Mouse (Mus musculus) heart, embryonic 13.5 days (tissue): ENCODE measurements around the gene Mfsd14a. TPM values are rescaled to one million over a fixed set of nuclear protein-coding genes. Genes with fewer than 3 reads are reported as not detected.
"Not testable (repeated sequence)": the region's sequence is repeated elsewhere in the genome, so short reads cannot be mapped to it uniquely, and the experiment has no call there.

Source experiments
- ATAC-seq: fragments of 200-750 bp; cut with Nextera tagmentation; 2 replicates; pipeline ENCODE4 v1.8.0; 2017; ENCODE audit warnings: moderate TSS enrichment; ENCODE audit not compliant: insufficient number of reproducible peaks, low FRiP score, low TSS enrichment; ENCODE audit errors: extremely low read depth
- H3K27ac ChIP-seq: fragments of 300-500 bp; sonication (generic); replicated peaks from 2 replicates; pipeline ENCODE4 v1.5.1; 2015; ENCODE audit warnings: moderate library complexity, mild to moderate bottlenecking, inconsistent platforms
- H3K27me3 ChIP-seq: fragments of 300-500 bp; sonication (generic); replicated peaks from 2 replicates; pipeline ENCODE4 v1.6.1; 2015; ENCODE audit warnings: mild to moderate bottlenecking, inconsistent platforms
- H3K36me3 ChIP-seq: fragments of 300-500 bp; sonication (generic); 2 replicates; pipeline ENCODE4 v1.6.1; 2015; ENCODE audit warnings: mild to moderate bottlenecking, inconsistent platforms
- H3K4me1 ChIP-seq: fragments of 300-500 bp; sonication (generic); 2 replicates; pipeline ENCODE4 v1.6.1; 2015; ENCODE audit warnings: inconsistent platforms
- H3K4me2 ChIP-seq: fragments of 300-500 bp; sonication (generic); 2 replicates; pipeline ENCODE4 v1.6.1; 2015; ENCODE audit warnings: inconsistent platforms, mild to moderate bottlenecking, moderate library complexity
- H3K4me3 ChIP-seq: fragments of 300-500 bp; sonication (generic); 2 replicates; pipeline ENCODE4 v1.5.1; 2015; ENCODE audit warnings: moderate library complexity, mild to moderate bottlenecking, inconsistent platforms
- H3K9ac ChIP-seq: fragments of 300-500 bp; sonication (generic); 2 replicates; pipeline ENCODE4 v1.6.1; 2015; ENCODE audit warnings: inconsistent platforms, mild to moderate bottlenecking, moderate library complexity
- H3K9me3 ChIP-seq: fragments of 300-500 bp; sonication (generic); 2 replicates; pipeline ENCODE4 v1.6.1; 2016; ENCODE audit warnings: inconsistent platforms
- WGBS: fragments of 180-500 bp; shearing (Covaris S2); methylation state at CpG from one replicate; pipeline ENCODE4 v1.1.7; 2015; ENCODE audit warnings: mixed read lengths; 5-methylcytosine and 5-hydroxymethylcytosine counted together
- polyA plus RNA-seq: library from polyadenylated mRNA; unstranded; fragments of >200 nt; fragmentation: Nextera tagmentation; extraction: Ambion mirVana; gene quantifications from 2 replicates; pipeline ENCODE4 v1.2.1, GENCODE M21; 2015

Gene Mfsd14a
- polyA plus RNA-seq, 1 experiment from 2014 or later, result 49.7 TPM

GRCm38 (mm10) chr3:116681160-116681559 lies 18.7 kb upstream of the Mfsd14a start, which contains the start of gene Gm43191:
TSS of gene Gm43191 (minus strand) at chr3:116681260.
- no peaks in the 10 kb centered on the region for H3K27me3 ChIP-seq
- no peak within 1 kb of the TSS for H3K4me2 ChIP-seq

GRCm38 (mm10) chr3:116664281-116664680 lies 1.8 kb upstream of the Mfsd14a start:
- not testable (repeated sequence) for H3K9me3 ChIP-seq, H3K27ac ChIP-seq, ATAC-seq, H3K4me3 ChIP-seq, H3K27me3 ChIP-seq, H3K4me2 ChIP-seq, H3K9ac ChIP-seq
- Histone ChIP-seq H3K36me3 (peaks cover 17% of the 10 kb centered on the region), H3K4me1 (peaks cover 32% of the 10 kb centered on the region)
- WGBS, result 90% methylated on average over 9 of the region's 9 CpGs

More at GRCm38 (mm10) chr3:116681160-116681559, 18.7 kb upstream of the Mfsd14a start, which contains the start of gene Gm43191:
- Histone ChIP-seq H3K9me3 (no peaks in the 10 kb centered on the region), H3K4me1 (no peaks in the 10 kb centered on the region), H3K27ac (no peak within 1 kb of the TSS), H3K4me3 (no peak within 1 kb of the TSS), H3K9ac (no peak within 1 kb of the TSS), H3K36me3 (peaks cover 53% of the 10 kb centered on the region)
- 93% methylated on average over 1 of the region's 1 CpGs for WGBS
- ATAC-seq, result no peak

GRCm38 (mm10) chr3:116661870-116662414 lies 535 bp downstream of the Mfsd14a start:
- H3K9me3 ChIP-seq, result no peaks in the 10 kb centered on the region
- H3K27me3 ChIP-seq, result no peaks in the 10 kb centered on the region
- H3K4me1 ChIP-seq, result peaks cover 53% of the 10 kb centered on the region
- no peaks in the 10 kb centered on the region for H3K36me3 ChIP-seq
- peak; percentile 75 for ATAC-seq
- H3K9ac ChIP-seq, result peak overlapping the region; percentile 99
- H3K27ac ChIP-seq, result peak overlapping the region; percentile 96
- H3K4me3 ChIP-seq, result peak overlapping the region; percentile 87
- H3K4me2 ChIP-seq, result peak overlapping the region; percentile 78
- under 1% methylated on average over 63 of the region's 68 CpGs for WGBS

- Histone ChIP-seq H3K9me3 (no peaks in the 10 kb centered on the region), H3K4me3 (peak overlapping the region; percentile 87), H3K36me3 (no peaks in the 10 kb centered on the region), H3K27ac (peak overlapping the region; percentile 96), H3K9ac (peak overlapping the region; percentile 99), H3K27me3 (no peaks in the 10 kb centered on the region), H3K4me1 (peaks cover 58% of the 10 kb centered on the region), H3K4me2 (peak overlapping the region; percentile 78)
- no peak for ATAC-seq
- WGBS, result 5% methylated on average over 16 of the region's 16 CpGs
Observed at GRCm38 (mm10) chr3:116661288-116661869, 1.1 kb downstream of the Mfsd14a start.

- peak overlapping the region; percentile 78 for H3K4me2 ChIP-seq
- no peak for ATAC-seq
- H3K9ac ChIP-seq, result peak overlapping the region; percentile 99; the same call in 1 of the 2 replicates
- no peaks in the 10 kb centered on the region for H3K27me3 ChIP-seq
- H3K4me3 ChIP-seq, result peak overlapping the region; percentile 11; the same call in 1 of the 2 replicates
- no peak overlapping the region for H3K27ac ChIP-seq
- no peaks in the 10 kb centered on the region for H3K9me3 ChIP-seq
- H3K36me3 ChIP-seq, result no peaks in the 10 kb centered on the region
- H3K4me1 ChIP-seq, result peaks cover 67% of the 10 kb centered on the region
- WGBS, result 69% methylated on average over 13 of the region's 13 CpGs
Observed at GRCm38 (mm10) chr3:116659856-116660430, 2.5 kb downstream of the Mfsd14a start.

GRCm38 (mm10) chr3:116658928-116659565 lies 3.4 kb downstream of the Mfsd14a start:
- WGBS, result 81% methylated on average over 15 of the region's 15 CpGs
- Histone ChIP-seq H3K9ac (no peak overlapping the region), H3K36me3 (no peaks in the 10 kb centered on the region), H3K4me3 (no peak overlapping the region), H3K27ac (no peak overlapping the region), H3K4me1 (peaks cover 70% of the 10 kb centered on the region), H3K27me3 (no peaks in the 10 kb centered on the region), H3K4me2 (no peak overlapping the region), H3K9me3 (no peaks in the 10 kb centered on the region)
- ATAC-seq, result no peak

- no peaks in the 10 kb centered on the region for H3K27me3 ChIP-seq
- H3K9ac ChIP-seq, result no peak overlapping the region
- ATAC-seq, result no peak
- no peak overlapping the region for H3K4me3 ChIP-seq
- WGBS, result 73% methylated on average over 7 of the region's 7 CpGs
- H3K9me3 ChIP-seq, result no peaks in the 10 kb centered on the region
- peaks cover 82% of the 10 kb centered on the region for H3K4me1 ChIP-seq
- H3K4me2 ChIP-seq, result no peak overlapping the region
- no peaks in the 10 kb centered on the region for H3K36me3 ChIP-seq
- H3K27ac ChIP-seq, result 0 out of 2 replicates have a peak overlapping the region, but pooled peaks have one; percentile 15
Observed at GRCm38 (mm10) chr3:116656184-116656965, 6.1 kb downstream of the Mfsd14a start.

GRCm38 (mm10) chr3:116654051-116654450 lies 8.4 kb downstream of the Mfsd14a start:
- not testable (repeated sequence) for H3K9me3 ChIP-seq, H3K27me3 ChIP-seq, H3K27ac ChIP-seq, H3K9ac ChIP-seq, H3K4me2 ChIP-seq, ATAC-seq, H3K4me3 ChIP-seq
- H3K36me3 ChIP-seq, result peaks cover 13% of the 10 kb centered on the region
- 93% methylated on average over 11 of the region's 11 CpGs for WGBS
- peaks cover 63% of the 10 kb centered on the region for H3K4me1 ChIP-seq

- peaks cover 20% of the 10 kb centered on the region for H3K36me3 ChIP-seq
- 49% methylated on average over 5 of the region's 5 CpGs for WGBS
- no peak overlapping the region; the same call in 1 of the 2 replicates for H3K9ac ChIP-seq
- no peaks in the 10 kb centered on the region for H3K27me3 ChIP-seq
- H3K9me3 ChIP-seq, result no peaks in the 10 kb centered on the region
- ATAC-seq, result no peak
- H3K4me2 ChIP-seq, result no peak overlapping the region
- H3K27ac ChIP-seq, result no peak overlapping the region
- H3K4me3 ChIP-seq, result no peak overlapping the region
- H3K4me1 ChIP-seq, result peaks cover 59% of the 10 kb centered on the region
Observed at GRCm38 (mm10) chr3:116653278-116653945, 9.1 kb downstream of the Mfsd14a start.

- WGBS, result 48% methylated on average over 3 of the region's 3 CpGs
- H3K9ac ChIP-seq, result no peak overlapping the region
- ATAC-seq, result no peak
- peaks cover 27% of the 10 kb centered on the region for H3K36me3 ChIP-seq
- no peak overlapping the region for H3K4me2 ChIP-seq
- H3K9me3 ChIP-seq, result no peaks in the 10 kb centered on the region
- no peak overlapping the region for H3K27ac ChIP-seq
- no peaks in the 10 kb centered on the region for H3K27me3 ChIP-seq
- peaks cover 46% of the 10 kb centered on the region for H3K4me1 ChIP-seq
- H3K4me3 ChIP-seq, result no peak overlapping the region
Observed at GRCm38 (mm10) chr3:116652033-116652446, 10.4 kb downstream of the Mfsd14a start.
